Mouse (Mus musculus) effector memory CD4-positive, alpha-beta T cell, adult 7 months (primary cell): ENCODE data around the gene Rassf9. TPM values are rescaled to one million over a fixed set of nuclear protein-coding genes. Genes with fewer than 3 reads are reported as not detected.

Experiments
- polyA plus RNA-seq: library from polyadenylated mRNA; unstranded; fragments of 100-300 nt; shearing (Covaris generic); gene quantifications from one replicate; pipeline ENCODE4 v1.2.1, GENCODE M21; 2017

Gene Rassf9
- polyA plus RNA-seq = not detected

GRCm38 (mm10) chr10:102511807-102512461, at the start of gene Rassf9:
Gene Rassf9 (plus strand): TSS chr10:102512222.

DNA sequence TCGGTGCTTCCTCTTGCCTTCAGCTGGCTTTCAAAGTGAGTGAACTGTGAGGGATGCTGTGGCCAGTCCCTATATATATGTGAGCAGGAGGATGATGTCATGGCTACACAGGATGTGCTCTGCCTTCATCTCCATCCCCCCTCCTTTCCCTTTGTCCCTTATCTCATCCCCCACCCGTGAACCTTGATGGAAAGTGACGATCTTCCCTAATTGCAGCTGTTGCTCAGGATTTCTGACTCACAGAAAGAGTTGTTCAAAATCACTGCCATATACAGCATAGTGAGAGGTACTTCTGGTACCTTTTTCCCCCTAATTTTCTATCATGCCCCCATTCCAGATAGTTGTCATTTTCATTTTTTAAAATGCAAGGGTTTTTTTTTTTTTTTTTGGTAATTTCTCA, 21.6 kb upstream of the Rassf9 start, which contains the start of gene Nts:
Gene Nts (minus strand): TSS at position 101 of the 400 bp plus-strand sequence.

Other genes starting within 250 kb of the Rassf9 start
- not detected for gene Nts, start 21.7 kb upstream of the Rassf9 start, polyA plus RNA-seq